Mouse (Mus musculus) CH12.LX (cell line): Measurements from ENCODE around the gene Zic4. TPM values are rescaled to one million over a fixed set of nuclear protein-coding genes. Genes with fewer than 3 reads are reported as not detected.

Experiments
- DNase-seq: peaks from one replicate; pipeline ENCODE4 v3.0.0-alpha.2; 2013; ENCODE audit errors: extremely low read depth
- H3K27ac ChIP-seq: 2 replicates; pipeline ENCODE4 v1.5.1; 2012; ENCODE audit warnings: low read depth, mild to moderate bottlenecking, control low read depth, moderate library complexity; ENCODE audit not compliant: insufficient read depth
- H3K27me3 ChIP-seq: replicated peaks from 2 replicates; pipeline ENCODE3; 2012; ENCODE audit warnings: inconsistent platforms
- H3K36me3 ChIP-seq, 2 experiments: replicated peaks in 1 of 2; 2 replicates each; pipeline versions ENCODE3 to v1.6.1; 2012; ENCODE audit warnings: inconsistent platforms in 1 of 2, low read length in 1 of 2, mild to moderate bottlenecking in 1 of 2, mixed read lengths in 1 of 2, moderate library complexity in 1 of 2; ENCODE audit not compliant: control insufficient read depth in 1 of 2, insufficient read depth in 1 of 2
- H3K4me1 ChIP-seq, 2 experiments: 2 replicates each; pipeline ENCODE4 v1.6.1; 2012; ENCODE audit warnings: inconsistent platforms in 1 of 2, moderate library complexity in 1 of 2; ENCODE audit not compliant: insufficient read depth in 2 of 2, control insufficient read depth in 1 of 2
- H3K4me2 ChIP-seq: 2 replicates; pipeline ENCODE4 v1.6.1; 2012; ENCODE audit warnings: low read depth, mild to moderate bottlenecking, control low read depth; ENCODE audit not compliant: poor library complexity, insufficient read depth, severe bottlenecking
- H3K4me3 ChIP-seq, 3 experiments: fragments of 150-350 bp in 1 of 3; sonication (generic) in 1 of 3; replicated peaks in 1 of 3; 2 replicates each; pipeline versions ENCODE3 to v1.5.1; 2011 to 2012; ENCODE audit warnings: low read depth in 2 of 3, low read length in 2 of 3, mild to moderate bottlenecking in 2 of 3, moderate library complexity in 2 of 3, control low read depth in 1 of 3, improper control_type of control experiment in 1 of 3, inconsistent platforms in 1 of 3, mixed read lengths in 1 of 3; ENCODE audit not compliant: poor library complexity in 1 of 3
- H3K79me2 ChIP-seq: replicated peaks from 2 replicates; pipeline ENCODE4 v1.6.1; 2012; ENCODE audit warnings: mild to moderate bottlenecking, moderate library complexity; ENCODE audit not compliant: control insufficient read depth, poor library complexity, insufficient read depth, severe bottlenecking; ENCODE audit errors: extremely low read depth
- H3K9ac ChIP-seq: 2 replicates; pipeline ENCODE4 v1.6.1; 2012; ENCODE audit warnings: low read depth, mild to moderate bottlenecking, control low read depth, moderate library complexity; ENCODE audit not compliant: insufficient read depth
- H3K9me3 ChIP-seq: replicated peaks from 2 replicates; pipeline ENCODE3; 2012; ENCODE audit warnings: low read length, inconsistent platforms, mixed read lengths
- BHLHE40 ChIP-seq: IDR thresholded peaks from 2 replicates; pipeline ENCODE4 v1.6.1; 2011; ENCODE audit warnings: mild to moderate bottlenecking, low read depth, low read length, improper control_type of control experiment
- CHD1 ChIP-seq: IDR thresholded peaks from 2 replicates; pipeline ENCODE4 v1.6.1; 2012; ENCODE audit warnings: low read depth, low read length, improper control_type of control experiment, inconsistent platforms
- CHD2 ChIP-seq: IDR thresholded peaks from 2 replicates; pipeline ENCODE4 v1.6.1; 2011; ENCODE audit warnings: low read length, improper control_type of control experiment
- CTCF ChIP-seq, 2 experiments: IDR thresholded peaks in 1 of 2; conservative IDR thresholded peaks in 1 of 2; 2 replicates each; pipeline ENCODE4 v1.5.1; 2011 to 2012; ENCODE audit warnings: low read depth in 2 of 2, low read length in 2 of 2, improper control_type of control experiment in 1 of 2, inconsistent platforms in 1 of 2, mild to moderate bottlenecking in 1 of 2, moderate library complexity in 1 of 2
- E2F4 ChIP-seq: IDR thresholded peaks from 2 replicates; pipeline ENCODE4 v1.6.1; 2011; ENCODE audit warnings: low read depth, low read length, improper control_type of control experiment; ENCODE audit not compliant: insufficient replicate concordance
- ELF1 ChIP-seq: IDR thresholded peaks from 2 replicates; pipeline ENCODE4 v1.6.1; 2014; ENCODE audit warnings: low read depth, mild to moderate bottlenecking, inconsistent platforms, low read length, improper control_type of control experiment
- EP300 ChIP-seq: IDR thresholded peaks from 2 replicates; pipeline ENCODE4 v1.6.1; 2011; ENCODE audit warnings: low read length, improper control_type of control experiment
- ETS1 ChIP-seq: conservative IDR thresholded peaks from 2 replicates; pipeline ENCODE4 v1.6.1; 2012; ENCODE audit warnings: low read depth, mild to moderate bottlenecking, inconsistent platforms, low read length, improper control_type of control experiment, moderate library complexity
- GABPA ChIP-seq: IDR thresholded peaks from 2 replicates; pipeline ENCODE4 v1.6.1; 2012; ENCODE audit warnings: low read depth, low read length, improper control_type of control experiment, inconsistent platforms; ENCODE audit not compliant: insufficient replicate concordance
- HCFC1 ChIP-seq: IDR thresholded peaks from 2 replicates; pipeline ENCODE4 v1.6.1; 2012; ENCODE audit warnings: low read depth, mild to moderate bottlenecking, inconsistent platforms, low read length, improper control_type of control experiment
- JUN ChIP-seq: IDR thresholded peaks from 2 replicates; pipeline ENCODE4 v1.6.1; 2011; ENCODE audit warnings: low read depth, mild to moderate bottlenecking, low read length, improper control_type of control experiment, moderate library complexity; ENCODE audit not compliant: insufficient read depth
- MAFK ChIP-seq: IDR thresholded peaks from 2 replicates; pipeline ENCODE4 v1.6.1; 2011; ENCODE audit warnings: low read length, improper control_type of control experiment; ENCODE audit not compliant: insufficient replicate concordance
- MAZ ChIP-seq: IDR thresholded peaks from 2 replicates; pipeline ENCODE4 v1.6.1; 2012; ENCODE audit warnings: low read depth, mild to moderate bottlenecking, inconsistent platforms, low read length, improper control_type of control experiment, moderate library complexity
- MXI1 ChIP-seq: IDR thresholded peaks from 2 replicates; pipeline ENCODE4 v1.6.1; 2011; ENCODE audit warnings: mild to moderate bottlenecking, low read depth, low read length, improper control_type of control experiment
- MYC ChIP-seq: IDR thresholded peaks from 2 replicates; pipeline ENCODE4 v1.6.1; 2011; ENCODE audit warnings: low read depth, mild to moderate bottlenecking, improper control_type of control experiment, low read length
- NELFE ChIP-seq: IDR thresholded peaks from 2 replicates; pipeline ENCODE4 v1.6.1; 2011; ENCODE audit warnings: low read depth, low read length, improper control_type of control experiment
- PAX5 ChIP-seq: IDR thresholded peaks from 2 replicates; pipeline ENCODE4 v1.6.1; 2012; ENCODE audit warnings: low read length, inconsistent platforms, mixed read lengths
- POLR2A ChIP-seq: IDR thresholded peaks from 2 replicates; pipeline ENCODE4 v1.6.1; 2011; ENCODE audit warnings: low read depth, mild to moderate bottlenecking, improper control_type of control experiment, low read length
- POLR2AphosphoS2 ChIP-seq: IDR thresholded peaks from 2 replicates; pipeline ENCODE4 v1.6.1; 2011; ENCODE audit warnings: low read depth, low read length, improper control_type of control experiment
- RAD21 ChIP-seq: IDR thresholded peaks from 2 replicates; pipeline ENCODE4 v1.6.1; 2011; ENCODE audit warnings: low read depth, mild to moderate bottlenecking, low read length, improper control_type of control experiment, moderate library complexity
- RCOR1 ChIP-seq: conservative IDR thresholded peaks from 2 replicates; pipeline ENCODE4 v1.6.1; 2012; ENCODE audit warnings: low read depth, mild to moderate bottlenecking, inconsistent platforms, low read length, improper control_type of control experiment
- SIN3A ChIP-seq: IDR thresholded peaks from 2 replicates; pipeline ENCODE4 v1.6.1; 2012; ENCODE audit warnings: low read length, improper control_type of control experiment, inconsistent platforms
- SMC3 ChIP-seq: IDR thresholded peaks from 2 replicates; pipeline ENCODE4 v1.6.1; 2011; ENCODE audit warnings: low read depth, low read length, improper control_type of control experiment
- TBP ChIP-seq: conservative IDR thresholded peaks from 2 replicates; pipeline ENCODE4 v1.6.1; 2011; ENCODE audit warnings: low read depth, low read length, improper control_type of control experiment
- TCF12 ChIP-seq: IDR thresholded peaks from 2 replicates; pipeline ENCODE4 v1.6.1; 2014; ENCODE audit warnings: low read depth, mild to moderate bottlenecking, inconsistent platforms, low read length, improper control_type of control experiment
- UBTF ChIP-seq: IDR thresholded peaks from 2 replicates; pipeline ENCODE4 v1.6.1; 2012; ENCODE audit warnings: low read depth, mild to moderate bottlenecking, inconsistent platforms, low read length, improper control_type of control experiment, moderate library complexity
- ZC3H11A ChIP-seq: IDR thresholded peaks from 2 replicates; pipeline ENCODE4 v1.6.1; 2012; ENCODE audit warnings: low read depth, mild to moderate bottlenecking, inconsistent platforms, low read length, improper control_type of control experiment
- ZMIZ1 ChIP-seq: IDR thresholded peaks from 2 replicates; pipeline ENCODE4 v1.6.1; 2012; ENCODE audit warnings: low read depth, mild to moderate bottlenecking, inconsistent platforms, low read length, improper control_type of control experiment
- dilution Hi-C: fragments of 300-500 bp; cut with MboI; formaldehyde crosslinking; loops from 2 replicates; pipeline ENCODE4 v1.14.3; 2020; ENCODE audit warnings: low sequenced_read_pairs; ENCODE audit not compliant: extremely low pct_unique_long_range_greater_than_20kb, extremely low pct_ligation_motif_present
- in situ Hi-C: fragments of 300-500 bp; cut with MboI; formaldehyde crosslinking; loops from 3 replicates; pipeline ENCODE4 v1.14.3; 2019; ENCODE audit warnings: low sequenced_read_pairs, low pct_ligation_motif_present, low pct_unique_long_range_greater_than_20kb, mixed read lengths
- polyA plus RNA-seq: library from polyadenylated mRNA; unstranded; fragments of >175 nt; gene quantifications from 2 replicates; pipeline ENCODE4 v1.2.1, GENCODE M21; 2012; ENCODE audit warnings: low read depth; ENCODE audit not compliant: insufficient read length
- total RNA-seq, 2 experiments: library from RNA; depleted of rRNA; stranded (reverse); fragments of 300-350 nt in 1 of 2; fragments of >200 nt in 1 of 2; gene quantifications; 2 replicates each; pipeline ENCODE4 v1.2.3; 2012 to 2014

Zic4 gene
- total and polyA plus RNA-seq, 3 experiments = not detected

DNA sequence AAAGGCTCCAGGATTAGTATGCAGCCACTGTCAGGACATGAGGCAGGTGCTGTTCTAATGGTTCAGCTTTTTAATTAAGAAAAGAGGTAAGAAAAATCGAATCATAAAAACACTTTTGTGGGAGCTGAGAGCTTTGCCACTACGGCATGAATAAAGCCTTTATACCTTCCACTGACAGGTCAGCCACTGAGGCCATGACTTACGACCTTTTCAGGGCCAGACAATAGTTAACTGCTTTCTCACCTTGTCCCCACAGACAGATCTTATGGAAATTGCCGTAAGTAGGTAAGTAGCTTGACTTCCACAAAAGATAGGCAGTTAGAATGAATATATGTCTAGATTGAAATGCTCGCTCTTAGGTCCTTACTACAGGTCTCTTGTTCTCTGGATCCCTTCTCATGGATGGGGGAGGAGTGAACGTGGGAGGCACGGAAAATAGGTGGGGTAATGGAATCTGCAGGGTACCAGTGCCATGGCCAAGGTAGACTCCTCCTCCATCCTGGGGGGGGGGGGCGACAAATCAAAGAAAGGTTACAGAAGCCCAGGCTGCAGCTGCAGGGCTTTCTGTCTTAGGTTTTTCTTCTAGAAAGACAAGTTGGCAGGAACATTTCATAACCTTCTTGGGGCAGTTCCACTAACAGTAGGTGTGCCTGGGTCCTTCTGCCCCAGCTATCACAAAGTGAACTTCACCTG lies 31.3 kb downstream of the Zic4 start:
- Histone ChIP-seq H3K4me3 (no peak overlapping the region), H3K4me2 (no peak overlapping the region), H3K79me2 (no peaks in the 10 kb centered on the region), H3K4me1 (no peaks in the 10 kb centered on the region), H3K9ac (no peak overlapping the region), H3K27me3 (no peaks in the 10 kb centered on the region), H3K9me3 (peaks cover 43% of the 10 kb centered on the region), H3K27ac (no peak overlapping the region), H3K36me3 (no peaks in the 10 kb centered on the region)
- TF ChIP-seq TCF12 (no peak), SMC3 (no peak), ETS1 (no peak), RCOR1 (no peak), ELF1 (no peak), PAX5 (no peak), MXI1 (no peak), NELFE (no peak), RAD21 (no peak), HCFC1 (no peak), SIN3A (no peak), E2F4 (no peak), ZMIZ1 (no peak), ZC3H11A (no peak), UBTF (no peak), POLR2AphosphoS2 (no peak)
- in situ Hi-C loops (no loop called here), dilution Hi-C loops (no loop called here)
- no peak for DNase-seq

DNA sequence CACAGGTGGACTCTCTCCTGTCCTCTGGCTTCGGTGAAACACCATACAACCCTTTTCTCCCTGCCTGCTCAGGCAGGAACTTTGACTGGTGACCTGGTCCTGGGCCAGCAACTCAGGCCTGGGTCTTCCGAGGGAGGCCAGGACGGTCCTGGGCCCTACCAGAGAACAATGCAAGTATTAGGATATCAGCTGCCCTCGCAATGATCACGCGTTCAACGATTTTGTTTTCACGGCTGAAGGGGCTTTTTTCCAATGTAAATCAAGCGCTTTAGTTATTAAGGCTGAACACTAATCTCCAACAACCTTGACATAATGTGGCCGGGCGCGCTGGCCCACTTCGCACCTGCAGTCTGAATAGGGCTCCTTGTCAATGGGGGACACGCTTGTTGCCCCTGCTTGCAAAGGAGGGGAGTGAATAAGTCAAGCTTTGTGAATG lies 32.0 kb downstream of the Zic4 start:
- dilution Hi-C loops (no loop called here), in situ Hi-C loops (no loop called here)
- H3K27me3 ChIP-seq = no peaks in the 10 kb centered on the region
- H3K9me3 ChIP-seq = peaks cover 41% of the 10 kb centered on the region
- no peak overlapping the region for H3K9ac ChIP-seq
- no peaks in the 10 kb centered on the region for H3K4me1 ChIP-seq
- no peak overlapping the region for H3K4me3 ChIP-seq
- DNase-seq = no peak
- H3K4me2 ChIP-seq = no peak overlapping the region
- no peaks in the 10 kb centered on the region for H3K36me3 ChIP-seq
- TF ChIP-seq RCOR1 = no peak
- no peak for TF ChIP-seq EP300
- no peak for TF ChIP-seq UBTF
- no peak for TF ChIP-seq TBP
- TF ChIP-seq JUN = no peak
- no peak for TF ChIP-seq CTCF (conservative IDR thresholded peaks at IDR 0.05 in 1 of 2, IDR thresholded peaks at IDR 0.05 in 1 of 2; ENCODE audit: low read depth in 2 of 2, low read length in 2 of 2)
- TF ChIP-seq SMC3 = no peak
- TF ChIP-seq CHD1 = no peak
- no peak for TF ChIP-seq CHD2
- TF ChIP-seq ZC3H11A = no peak
- no peak for TF ChIP-seq POLR2A
- no peak for TF ChIP-seq MYC
- no peak for TF ChIP-seq GABPA
- TF ChIP-seq POLR2AphosphoS2 = no peak
- TF ChIP-seq BHLHE40 = no peak
- no peak for TF ChIP-seq MAZ
- no peak for TF ChIP-seq MAFK
- TF ChIP-seq, all 38 proteins: peak for 0
- H3K27ac ChIP-seq = no peak overlapping the region
- no peaks in the 10 kb centered on the region for H3K79me2 ChIP-seq
